Mouse (Mus musculus): ENCODE results near the gene Exosc7. TPM values are rescaled to one million over a fixed set of nuclear protein-coding genes. Genes with fewer than 3 reads are reported as not detected.

Exosc7 gene
- polyA plus RNA-seq, 2 experiments: 77.4 to 84.1 TPM

- no peak for TF ChIP-seq EP300 (IDR thresholded peaks at IDR 0.05; ENCODE audit: low read depth)
- no peak for TF ChIP-seq CTCF (IDR thresholded peaks at IDR 0.05; ENCODE audit: low read depth)
- DNase-seq (ENCODE audit: low read depth in 3 of 3, low spot score in 3 of 3) (no peak), ATAC-seq (ENCODE audit: insufficient read depth) (no peak)
- no peak overlapping the region for H3K9ac ChIP-seq (replicated peaks)
- no peak overlapping the region for H3K4me2 ChIP-seq (ENCODE audit: low read depth)
- H3K9me3 ChIP-seq (ENCODE audit: control insufficient read depth, low read length): no peaks in the 10 kb centered on the region
- no peaks in the 10 kb centered on the region for H3K36me3 ChIP-seq (replicated peaks; ENCODE audit: control insufficient read depth, insufficient read depth, low read depth)
- H3K4me3 ChIP-seq (ENCODE audit: insufficient read depth in 1 of 2, low read depth in 2 of 2, low read length in 2 of 2): no peak overlapping the region
- H3K27me3 ChIP-seq (ENCODE audit: control insufficient read depth, insufficient read depth, low read length): no peaks in the 10 kb centered on the region
- H3K4me1 ChIP-seq (replicated peaks; ENCODE audit: control insufficient read depth in 2 of 2, insufficient read depth in 2 of 2, low read length in 1 of 2): no peaks in the 10 kb centered on the region
- H3K27ac ChIP-seq: no peak overlapping the region
- WGBS (ENCODE audit: insufficient replicate concordance): 71% methylated on average over 3 of the region's 3 CpGs
Measured at GRCm38 (mm10) chr9:123165781-123166443, 52.9 kb downstream of the Exosc7 start.

GRCm38 (mm10) chr9:123173760-123174159 is 60.7 kb downstream of the Exosc7 start:
- TF ChIP-seq EP300 (IDR thresholded peaks at IDR 0.05; ENCODE audit: low read depth) (no peak), CTCF (IDR thresholded peaks at IDR 0.05; ENCODE audit: low read depth) (no peak)
- Histone ChIP-seq H3K36me3 (replicated peaks; ENCODE audit: control insufficient read depth, insufficient read depth, low read depth) (no peaks in the 10 kb centered on the region), H3K4me2 (ENCODE audit: low read depth) (no peak overlapping the region), H3K9ac (replicated peaks) (no peak overlapping the region), H3K27me3 (ENCODE audit: control insufficient read depth, insufficient read depth, low read length) (no peaks in the 10 kb centered on the region), H3K9me3 (ENCODE audit: control insufficient read depth, low read length) (no peaks in the 10 kb centered on the region), H3K4me1 (replicated peaks; ENCODE audit: control insufficient read depth in 2 of 2, insufficient read depth in 2 of 2, low read length in 1 of 2) (no peaks in the 10 kb centered on the region), H3K27ac (no peak overlapping the region), H3K4me3 (ENCODE audit: insufficient read depth in 1 of 2, low read depth in 2 of 2, low read length in 2 of 2) (no peak overlapping the region)
- ATAC-seq (ENCODE audit: insufficient read depth) (no peak), DNase-seq (ENCODE audit: low read depth in 3 of 3, low spot score in 3 of 3) (no peak)
- 45% methylated on average over 6 of the region's 6 CpGs for WGBS (ENCODE audit: insufficient replicate concordance)

- H3K27ac ChIP-seq: no peak overlapping the region
- no peaks in the 10 kb centered on the region for H3K36me3 ChIP-seq (replicated peaks; ENCODE audit: control insufficient read depth, insufficient read depth, low read depth)
- DNase-seq (ENCODE audit: low read depth in 3 of 3, low spot score in 3 of 3) (no peak), ATAC-seq (ENCODE audit: insufficient read depth) (no peak)
- H3K4me3 ChIP-seq (ENCODE audit: insufficient read depth in 1 of 2, low read depth in 2 of 2, low read length in 2 of 2): no peak overlapping the region
- no peaks in the 10 kb centered on the region for H3K27me3 ChIP-seq (ENCODE audit: control insufficient read depth, insufficient read depth, low read length)
- 58% methylated on average over 4 of the region's 4 CpGs for WGBS (ENCODE audit: insufficient replicate concordance)
- TF ChIP-seq CTCF (IDR thresholded peaks at IDR 0.05; ENCODE audit: low read depth) (no peak), EP300 (IDR thresholded peaks at IDR 0.05; ENCODE audit: low read depth) (no peak)
- no peak overlapping the region for H3K4me2 ChIP-seq (ENCODE audit: low read depth)
- H3K9me3 ChIP-seq (ENCODE audit: control insufficient read depth, low read length): no peaks in the 10 kb centered on the region
- H3K4me1 ChIP-seq (replicated peaks; ENCODE audit: control insufficient read depth in 2 of 2, insufficient read depth in 2 of 2, low read length in 1 of 2): no peaks in the 10 kb centered on the region
- H3K9ac ChIP-seq (replicated peaks): no peak overlapping the region
Measured at GRCm38 (mm10) chr9:123174356-123174755, 61.3 kb downstream of the Exosc7 start.

GRCm38 (mm10) chr9:123177380-123178048 is 64.5 kb downstream of the Exosc7 start:
- TF ChIP-seq CTCF (IDR thresholded peaks at IDR 0.05; ENCODE audit: low read depth) (no peak), EP300 (IDR thresholded peaks at IDR 0.05; ENCODE audit: low read depth) (no peak)
- no peak for DNase-seq (ENCODE audit: low read depth in 3 of 3, low spot score in 3 of 3)
- H3K9me3 ChIP-seq (ENCODE audit: control insufficient read depth, low read length): no peaks in the 10 kb centered on the region
- no peak overlapping the region for H3K4me2 ChIP-seq (ENCODE audit: low read depth)
- H3K4me3 ChIP-seq (ENCODE audit: insufficient read depth in 1 of 2, low read depth in 2 of 2, low read length in 2 of 2): no peak overlapping the region
- ATAC-seq (ENCODE audit: insufficient read depth): no peak
- H3K36me3 ChIP-seq (replicated peaks; ENCODE audit: control insufficient read depth, insufficient read depth, low read depth): no peaks in the 10 kb centered on the region
- 56% methylated on average over 9 of the region's 9 CpGs for WGBS (ENCODE audit: insufficient replicate concordance)
- H3K4me1 ChIP-seq (replicated peaks; ENCODE audit: control insufficient read depth in 2 of 2, insufficient read depth in 2 of 2, low read length in 1 of 2): no peaks in the 10 kb centered on the region
- no peak overlapping the region for H3K27ac ChIP-seq
- H3K9ac ChIP-seq (replicated peaks): no peak overlapping the region
- no peaks in the 10 kb centered on the region for H3K27me3 ChIP-seq (ENCODE audit: control insufficient read depth, insufficient read depth, low read length)

- no peaks in the 10 kb centered on the region for H3K36me3 ChIP-seq (replicated peaks; ENCODE audit: control insufficient read depth, insufficient read depth, low read depth)
- ATAC-seq (ENCODE audit: insufficient read depth): no peak
- 65% methylated on average over 6 of the region's 6 CpGs for WGBS (ENCODE audit: insufficient replicate concordance)
Measured at GRCm38 (mm10) chr9:123180003-123180402, 67.0 kb downstream of the Exosc7 start.

More at GRCm38 (mm10) chr9:123180003-123180402, 67.0 kb downstream of the Exosc7 start:
- no peak for DNase-seq (ENCODE audit: low read depth in 3 of 3, low spot score in 3 of 3)
- Histone ChIP-seq H3K9me3 (ENCODE audit: control insufficient read depth, low read length) (no peaks in the 10 kb centered on the region), H3K27me3 (ENCODE audit: control insufficient read depth, insufficient read depth, low read length) (no peaks in the 10 kb centered on the region), H3K4me3 (ENCODE audit: insufficient read depth in 1 of 2, low read depth in 2 of 2, low read length in 2 of 2) (no peak overlapping the region), H3K4me1 (replicated peaks; ENCODE audit: control insufficient read depth in 2 of 2, insufficient read depth in 2 of 2, low read length in 1 of 2) (no peaks in the 10 kb centered on the region), H3K4me2 (ENCODE audit: low read depth) (no peak overlapping the region), H3K9ac (replicated peaks) (no peak overlapping the region), H3K27ac (no peak overlapping the region)
- no peak for TF ChIP-seq EP300 (IDR thresholded peaks at IDR 0.05; ENCODE audit: low read depth)
- TF ChIP-seq CTCF (IDR thresholded peaks at IDR 0.05; ENCODE audit: low read depth): no peak
